Mouse (Mus musculus) cerebral cortex, adult 2 months (tissue): Measurements from ENCODE around the gene Dynlt1a.

Experiments used
- WGBS: fragments of 180-500 bp; shearing (Covaris S2); methylation state at CpG from one replicate; pipeline ENCODE4 v1.1.7; 2018; 5-methylcytosine and 5-hydroxymethylcytosine counted together

The Dynlt1a gene

GRCm38 (mm10) chr17:6317339-6317985 lies at the start of gene Dynlt1a:
Dynlt1a (minus strand) TSS chr17:6317500.
- 3% methylated on average over 23 of the region's 23 CpGs for WGBS

- WGBS = 92% methylated on average over 10 of the region's 10 CpGs
Observed at GRCm38 (mm10) chr17:6355256-6355655, 38.0 kb upstream of the Dynlt1a start.

GRCm38 (mm10) chr17:6342606-6343294 lies 25.4 kb upstream of the Dynlt1a start:
- WGBS = 100% methylated on average over 1 of the region's 12 CpGs

- 85% methylated on average over 3 of the region's 4 CpGs for WGBS
Observed at GRCm38 (mm10) chr17:6328997-6329396, 11.7 kb upstream of the Dynlt1a start.

GRCm38 (mm10) chr17:6327554-6327953 lies 10.3 kb upstream of the Dynlt1a start:
- 97% methylated on average over 7 of the region's 7 CpGs for WGBS

- 84% methylated on average over 6 of the region's 6 CpGs for WGBS
Observed at GRCm38 (mm10) chr17:6325543-6325942, 8.2 kb upstream of the Dynlt1a start.

- 70% methylated on average over 10 of the region's 10 CpGs for WGBS
Observed at GRCm38 (mm10) chr17:6325021-6325420, 7.7 kb upstream of the Dynlt1a start.

GRCm38 (mm10) chr17:6321778-6322101 lies 4.4 kb upstream of the Dynlt1a start:
- no CpG with 5 or more reads among the region's 10 CpGs for WGBS

GRCm38 (mm10) chr17:6321081-6321777 lies 3.9 kb upstream of the Dynlt1a start:
- WGBS = 1% methylated on average over 13 of the region's 60 CpGs

- WGBS = under 1% methylated on average over 38 of the region's 38 CpGs
Observed at GRCm38 (mm10) chr17:6316379-6317126, 747 bp downstream of the Dynlt1a start.

GRCm38 (mm10) chr17:6315706-6316105 lies 1.6 kb downstream of the Dynlt1a start:
- 46% methylated on average over 4 of the region's 4 CpGs for WGBS

GRCm38 (mm10) chr17:6314493-6314892 lies 2.8 kb downstream of the Dynlt1a start:
- WGBS = 88% methylated on average over 2 of the region's 3 CpGs

- 53% methylated on average over 3 of the region's 3 CpGs for WGBS
Observed at GRCm38 (mm10) chr17:6312755-6313154, 4.5 kb downstream of the Dynlt1a start.

- WGBS = 91% methylated on average over 7 of the region's 7 CpGs
Observed at GRCm38 (mm10) chr17:6311716-6312115, 5.6 kb downstream of the Dynlt1a start.

- WGBS = 90% methylated on average over 12 of the region's 13 CpGs
Observed at GRCm38 (mm10) chr17:6306503-6306902, 10.8 kb downstream of the Dynlt1a start.

GRCm38 (mm10) chr17:6305656-6306270 lies 11.5 kb downstream of the Dynlt1a start:
- WGBS = 73% methylated on average over 12 of the region's 12 CpGs

- 92% methylated on average over 5 of the region's 6 CpGs for WGBS
Observed at GRCm38 (mm10) chr17:6304891-6305290, 12.4 kb downstream of the Dynlt1a start.

- WGBS = 88% methylated on average over 6 of the region's 12 CpGs
Observed at GRCm38 (mm10) chr17:6300190-6300863, 17.0 kb downstream of the Dynlt1a start.

- 75% methylated on average over 9 of the region's 15 CpGs for WGBS
Observed at GRCm38 (mm10) chr17:6297060-6297795, 20.1 kb downstream of the Dynlt1a start.

- WGBS = no CpG with 5 or more reads among the region's 5 CpGs
Observed at GRCm38 (mm10) chr17:6293882-6294281, 23.4 kb downstream of the Dynlt1a start.
